Mouse (Mus musculus): Measurements from ENCODE around the gene Gm28269. TPM values are rescaled to one million over a fixed set of nuclear protein-coding genes. Genes with fewer than 3 reads are reported as not detected.

The Gm28269 gene
- not detected in 2 replicates for polyA plus RNA-seq (2015; fragmentation: Nextera tagmentation; extraction: Ambion mirVana)

GRCm38 (mm10) chrX:21744997-21745396 is at the start of gene Gm28269:
TSS of gene Gm28269 (minus strand) at chrX:21745097.
- Histone ChIP-seq H3K27ac (ENCODE audit: low read length) (no peak within 1 kb of the TSS), H3K4me1 (ENCODE audit: control insufficient read depth, insufficient read depth, low read length) (no peaks in the 10 kb centered on the region), H3K36me3 (ENCODE audit: control insufficient read depth, insufficient read depth, low read length) (no peaks in the 10 kb centered on the region), H3K9ac (ENCODE audit: low read depth, low read length) (no peak within 1 kb of the TSS), H3K4me2 (ENCODE audit: low read depth, low read length) (no peak within 1 kb of the TSS), H3K4me3 (ENCODE audit: low read length) (no peak within 1 kb of the TSS), H3K27me3 (replicated peaks; ENCODE audit: control insufficient read depth, insufficient read depth, low read length) (no peaks in the 10 kb centered on the region), H3K9me3 (ENCODE audit: control insufficient read depth, low read length) (no peaks in the 10 kb centered on the region)
- no peak for ATAC-seq

- Histone ChIP-seq H3K36me3 (ENCODE audit: control insufficient read depth, insufficient read depth, low read length) (no peaks in the 10 kb centered on the region), H3K4me2 (ENCODE audit: low read depth, low read length) (no peak overlapping the region), H3K9ac (ENCODE audit: low read depth, low read length) (no peak overlapping the region), H3K4me1 (ENCODE audit: control insufficient read depth, insufficient read depth, low read length) (no peaks in the 10 kb centered on the region), H3K9me3 (ENCODE audit: control insufficient read depth, low read length) (no peaks in the 10 kb centered on the region), H3K4me3 (ENCODE audit: low read length) (no peak overlapping the region), H3K27ac (ENCODE audit: low read length) (no peak overlapping the region), H3K27me3 (replicated peaks; ENCODE audit: control insufficient read depth, insufficient read depth, low read length) (no peaks in the 10 kb centered on the region)
- WGBS: 93% methylated on average over 2 of the region's 2 CpGs
- no peak for ATAC-seq
These were observed 28.0 kb downstream of the Gm28269 start for GRCm38 (mm10) chrX:21716885-21717284.

- WGBS: 59% methylated on average over 5 of the region's 5 CpGs
These were observed 29.6 kb downstream of the Gm28269 start for GRCm38 (mm10) chrX:21715293-21715692.

GRCm38 (mm10) chrX:21714829-21715228 is 30.1 kb downstream of the Gm28269 start, which contains the start of gene Slc6a14:
TSS of gene Slc6a14 (plus strand) at chrX:21714896.
- H3K27me3 ChIP-seq (replicated peaks; ENCODE audit: control insufficient read depth, insufficient read depth, low read length): no peaks in the 10 kb centered on the region
- no peak within 1 kb of the TSS for H3K9ac ChIP-seq (ENCODE audit: low read depth, low read length)
- no peak within 1 kb of the TSS for H3K4me2 ChIP-seq (ENCODE audit: low read depth, low read length)
- no peak within 1 kb of the TSS for H3K27ac ChIP-seq (ENCODE audit: low read length)
- no peaks in the 10 kb centered on the region for H3K4me1 ChIP-seq (ENCODE audit: control insufficient read depth, insufficient read depth, low read length)
- WGBS: 59% methylated on average over 7 of the region's 7 CpGs
- no peaks in the 10 kb centered on the region for H3K36me3 ChIP-seq (ENCODE audit: control insufficient read depth, insufficient read depth, low read length)
- peak; percentile 63; the same call in 1 of the 2 replicates for ATAC-seq
- H3K9me3 ChIP-seq (ENCODE audit: control insufficient read depth, low read length): no peaks in the 10 kb centered on the region
- H3K4me3 ChIP-seq (ENCODE audit: low read length): no peak within 1 kb of the TSS

More at GRCm38 (mm10) chrX:21715293-21715692, 29.6 kb downstream of the Gm28269 start:
- Histone ChIP-seq H3K27ac (ENCODE audit: low read length) (no peak overlapping the region), H3K4me3 (ENCODE audit: low read length) (no peak overlapping the region), H3K4me2 (ENCODE audit: low read depth, low read length) (no peak overlapping the region), H3K9ac (ENCODE audit: low read depth, low read length) (no peak overlapping the region), H3K4me1 (ENCODE audit: control insufficient read depth, insufficient read depth, low read length) (no peaks in the 10 kb centered on the region), H3K36me3 (ENCODE audit: control insufficient read depth, insufficient read depth, low read length) (no peaks in the 10 kb centered on the region), H3K27me3 (replicated peaks; ENCODE audit: control insufficient read depth, insufficient read depth, low read length) (no peaks in the 10 kb centered on the region), H3K9me3 (ENCODE audit: control insufficient read depth, low read length) (no peaks in the 10 kb centered on the region)
- no peak for ATAC-seq

- no peak overlapping the region for H3K9ac ChIP-seq (ENCODE audit: low read depth, low read length)
- no peak overlapping the region for H3K27ac ChIP-seq (ENCODE audit: low read length)
- H3K27me3 ChIP-seq (replicated peaks; ENCODE audit: control insufficient read depth, insufficient read depth, low read length): no peaks in the 10 kb centered on the region
- H3K4me1 ChIP-seq (ENCODE audit: control insufficient read depth, insufficient read depth, low read length): no peaks in the 10 kb centered on the region
- WGBS: 78% methylated on average over 1 of the region's 1 CpGs
- no peak overlapping the region for H3K4me3 ChIP-seq (ENCODE audit: low read length)
- no peaks in the 10 kb centered on the region for H3K36me3 ChIP-seq (ENCODE audit: control insufficient read depth, insufficient read depth, low read length)
- no peak overlapping the region for H3K4me2 ChIP-seq (ENCODE audit: low read depth, low read length)
- H3K9me3 ChIP-seq (ENCODE audit: control insufficient read depth, low read length): no peaks in the 10 kb centered on the region
- no peak for ATAC-seq
These were observed 40.4 kb downstream of the Gm28269 start for GRCm38 (mm10) chrX:21704470-21704869.

GRCm38 (mm10) chrX:21701646-21702045 is 43.3 kb downstream of the Gm28269 start:
- WGBS: 69% methylated on average over 4 of the region's 4 CpGs
- Histone ChIP-seq H3K36me3 (ENCODE audit: control insufficient read depth, insufficient read depth, low read length) (no peaks in the 10 kb centered on the region), H3K9ac (ENCODE audit: low read depth, low read length) (no peak overlapping the region), H3K4me1 (ENCODE audit: control insufficient read depth, insufficient read depth, low read length) (no peaks in the 10 kb centered on the region), H3K4me3 (ENCODE audit: low read length) (no peak overlapping the region), H3K27ac (ENCODE audit: low read length) (no peak overlapping the region), H3K4me2 (ENCODE audit: low read depth, low read length) (no peak overlapping the region), H3K9me3 (ENCODE audit: control insufficient read depth, low read length) (no peaks in the 10 kb centered on the region), H3K27me3 (replicated peaks; ENCODE audit: control insufficient read depth, insufficient read depth, low read length) (no peaks in the 10 kb centered on the region)
- ATAC-seq: no peak

- no peak for ATAC-seq
- H3K4me3 ChIP-seq (ENCODE audit: low read length): no peak overlapping the region
- H3K9ac ChIP-seq (ENCODE audit: low read depth, low read length): no peak overlapping the region
- no peaks in the 10 kb centered on the region for H3K27me3 ChIP-seq (replicated peaks; ENCODE audit: control insufficient read depth, insufficient read depth, low read length)
- H3K4me2 ChIP-seq (ENCODE audit: low read depth, low read length): no peak overlapping the region
- no peaks in the 10 kb centered on the region for H3K36me3 ChIP-seq (ENCODE audit: control insufficient read depth, insufficient read depth, low read length)
- no peaks in the 10 kb centered on the region for H3K4me1 ChIP-seq (ENCODE audit: control insufficient read depth, insufficient read depth, low read length)
- WGBS: 88% methylated on average over 3 of the region's 3 CpGs
- H3K27ac ChIP-seq (ENCODE audit: low read length): no peak overlapping the region
- H3K9me3 ChIP-seq (ENCODE audit: control insufficient read depth, low read length): no peaks in the 10 kb centered on the region
These were observed 49.2 kb downstream of the Gm28269 start for GRCm38 (mm10) chrX:21695687-21696086.

- Histone ChIP-seq H3K27me3 (replicated peaks; ENCODE audit: control insufficient read depth, insufficient read depth, low read length) (no peaks in the 10 kb centered on the region), H3K9ac (ENCODE audit: low read depth, low read length) (no peak overlapping the region), H3K27ac (ENCODE audit: low read length) (no peak overlapping the region), H3K4me3 (ENCODE audit: low read length) (no peak overlapping the region), H3K9me3 (ENCODE audit: control insufficient read depth, low read length) (no peaks in the 10 kb centered on the region), H3K4me2 (ENCODE audit: low read depth, low read length) (no peak overlapping the region), H3K36me3 (ENCODE audit: control insufficient read depth, insufficient read depth, low read length) (no peaks in the 10 kb centered on the region), H3K4me1 (ENCODE audit: control insufficient read depth, insufficient read depth, low read length) (no peaks in the 10 kb centered on the region)
- no peak for ATAC-seq
- 80% methylated on average over 6 of the region's 6 CpGs for WGBS
These were observed 49.7 kb downstream of the Gm28269 start for GRCm38 (mm10) chrX:21695220-21695619.
